Mouse (Mus musculus) lung, postnatal 14 days (tissue): ENCODE measurements around the gene Gm43720.

Experiments used
- DNase-seq: peaks from one replicate; pipeline ENCODE4 v3.0.0; 2021

Gm43720 gene

GRCm38 (mm10) chr5:138279585-138280424 is at the start of gene Gm43720, which contains the start of the genes Gpc2 and Stag3:
Gene Gm43720, minus strand, starts transcription at chr5:138279958.
Gene Gpc2, minus strand, starts transcription at chr5:138280005.
Gene Stag3, plus strand, starts transcription at chr5:138280240.
- peak; percentile 83 for DNase-seq

GRCm38 (mm10) chr5:138312795-138313194 is 33.0 kb upstream of the Gm43720 start:
- no peak for DNase-seq

- no peak for DNase-seq
Observed at GRCm38 (mm10) chr5:138299613-138300012, 19.9 kb upstream of the Gm43720 start.

GRCm38 (mm10) chr5:138294158-138294557 is 14.4 kb upstream of the Gm43720 start:
- DNase-seq, result no peak

- no peak for DNase-seq
Observed at GRCm38 (mm10) chr5:138291638-138292037, 11.9 kb upstream of the Gm43720 start.

- DNase-seq, result no peak
Observed at GRCm38 (mm10) chr5:138287861-138288260, 8.1 kb upstream of the Gm43720 start.

- DNase-seq, result no peak
Observed at GRCm38 (mm10) chr5:138283540-138283939, 3.8 kb upstream of the Gm43720 start.

GRCm38 (mm10) chr5:138281798-138282197 is 2.0 kb upstream of the Gm43720 start:
- DNase-seq, result no peak

GRCm38 (mm10) chr5:138280829-138281228 is 1.1 kb upstream of the Gm43720 start:
- no peak for DNase-seq

GRCm38 (mm10) chr5:138280425-138280768 is 639 bp upstream of the Gm43720 start:
- no peak for DNase-seq

GRCm38 (mm10) chr5:138277994-138278393 is 1.8 kb downstream of the Gm43720 start:
- DNase-seq, result no peak

GRCm38 (mm10) chr5:138275216-138276050 is 4.3 kb downstream of the Gm43720 start:
- DNase-seq, result no peak

- no peak for DNase-seq
Observed at GRCm38 (mm10) chr5:138274186-138274585, 5.6 kb downstream of the Gm43720 start.

GRCm38 (mm10) chr5:138272409-138272923 is 7.3 kb downstream of the Gm43720 start, which contains the start of gene Gal3st4:
Gene Gal3st4, minus strand, starts transcription at chr5:138272840.
- DNase-seq, result no peak

GRCm38 (mm10) chr5:138271232-138271631 is 8.5 kb downstream of the Gm43720 start:
- no peak for DNase-seq

GRCm38 (mm10) chr5:138268980-138269379 is 10.8 kb downstream of the Gm43720 start:
- no peak for DNase-seq

- no peak for DNase-seq
Observed at GRCm38 (mm10) chr5:138267114-138267513, 12.6 kb downstream of the Gm43720 start.

- no peak for DNase-seq
Observed at GRCm38 (mm10) chr5:138265712-138266111, 14.0 kb downstream of the Gm43720 start.

- DNase-seq, result no peak
Observed at GRCm38 (mm10) chr5:138264207-138264578, 15.6 kb downstream of the Gm43720 start.

- peak; percentile 93 for DNase-seq
Observed at GRCm38 (mm10) chr5:138263260-138264206, 16.2 kb downstream of the Gm43720 start, which contains the start of gene BC037034. Gene BC037034, minus strand, starts transcription at chr5:138264033.

- no peak for DNase-seq
Observed at GRCm38 (mm10) chr5:138262582-138263240, 17.0 kb downstream of the Gm43720 start.

- no peak for DNase-seq
Observed at GRCm38 (mm10) chr5:138262001-138262400, 17.8 kb downstream of the Gm43720 start.
